Mouse (Mus musculus) heart, embryonic 11.5 days (tissue): ENCODE results near the gene Hoxd10. TPM values are rescaled to one million over a fixed set of nuclear protein-coding genes. Genes with fewer than 3 reads are reported as not detected.

ENCODE experiments used
- ATAC-seq: fragments of 200-750 bp; cut with Nextera tagmentation; replicated peaks from 2 replicates; pipeline ENCODE4 v1.8.0; 2017; ENCODE audit warnings: moderate library complexity; ENCODE audit not compliant: insufficient number of reproducible peaks, low FRiP score, low TSS enrichment
- H3K27ac ChIP-seq: fragments of 300-500 bp; sonication (generic); 2 replicates; pipeline ENCODE4 v1.5.1; 2014; ENCODE audit warnings: mild to moderate bottlenecking, low read depth, low read length
- H3K27me3 ChIP-seq: fragments of 300-500 bp; sonication (generic); 2 replicates; pipeline ENCODE4 v1.6.1; 2014; ENCODE audit warnings: mild to moderate bottlenecking, low read length, mixed read lengths; ENCODE audit not compliant: control insufficient read depth, insufficient read depth
- H3K36me3 ChIP-seq: fragments of 300-500 bp; sonication (generic); 2 replicates; pipeline ENCODE4 v1.6.1; 2014; ENCODE audit warnings: mild to moderate bottlenecking, low read length, moderate library complexity, mixed read lengths; ENCODE audit not compliant: control insufficient read depth, insufficient read depth
- H3K4me1 ChIP-seq: fragments of 300-500 bp; sonication (generic); 2 replicates; pipeline ENCODE4 v1.6.1; 2014; ENCODE audit warnings: low read length; ENCODE audit not compliant: control insufficient read depth, insufficient read depth
- H3K4me2 ChIP-seq: fragments of 300-500 bp; sonication (generic); 2 replicates; pipeline ENCODE4 v1.6.1; 2014; ENCODE audit warnings: mild to moderate bottlenecking, moderate library complexity
- H3K4me3 ChIP-seq: fragments of 300-500 bp; sonication (generic); 2 replicates; pipeline ENCODE4 v1.5.1; 2014; ENCODE audit warnings: low read depth, low read length
- H3K9ac ChIP-seq: fragments of 300-500 bp; sonication (generic); 2 replicates; pipeline ENCODE4 v1.6.1; 2014; ENCODE audit warnings: mild to moderate bottlenecking, low read depth, low read length, moderate library complexity
- H3K9me3 ChIP-seq: fragments of 300-500 bp; sonication (generic); replicated peaks from 2 replicates; pipeline ENCODE4 v1.6.1; 2016; ENCODE audit warnings: low read length; ENCODE audit not compliant: control insufficient read depth
- WGBS: fragments of 180-500 bp; shearing (Covaris S2); extraction: QIAGEN DNeasy Blood & Tissue Kit; methylation state at CpG from one replicate; pipeline ENCODE4 v1.1.7; 2014; ENCODE audit not compliant: insufficient replicate concordance; 5-methylcytosine and 5-hydroxymethylcytosine counted together
- polyA plus RNA-seq: library from polyadenylated mRNA; unstranded; fragments of >200 nt; fragmentation: Nextera tagmentation; extraction: Ambion mirVana; gene quantifications from 2 replicates; pipeline ENCODE4 v1.2.1, GENCODE M21; 2014

The Hoxd10 gene
- polyA plus RNA-seq, 1 experiment from 2014 or later, result 0.11 TPM

DNA sequence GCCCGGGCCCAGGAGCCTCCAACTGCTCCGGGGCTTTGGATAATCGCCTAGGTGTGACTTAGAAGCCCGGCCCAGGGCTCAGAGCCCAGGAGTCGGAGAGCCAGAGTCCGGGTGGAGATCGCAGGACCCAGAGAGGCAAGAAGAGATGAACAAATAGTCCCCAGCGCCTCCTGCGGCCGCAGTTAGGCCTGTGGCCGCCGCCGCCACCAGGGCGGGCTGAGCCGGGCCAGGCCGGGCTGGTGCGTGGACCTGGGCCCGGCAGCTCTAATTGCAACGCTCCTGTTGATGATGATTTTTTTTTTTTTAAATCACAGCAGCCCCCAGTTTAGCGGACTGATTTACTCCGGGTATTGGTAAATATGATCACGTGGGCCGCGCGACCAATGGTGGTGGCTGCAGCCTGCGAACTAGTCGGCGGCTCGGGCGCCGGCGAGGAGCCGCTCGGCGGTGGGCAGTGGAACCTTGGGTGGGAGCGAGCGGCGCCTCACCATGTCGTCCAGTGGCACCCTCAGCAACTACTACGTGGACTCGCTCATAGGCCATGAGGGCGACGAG is 5.9 kb downstream of the Hoxd10 start, which contains the start of gene Hoxd9:
Hoxd9 (plus strand) TSS at position 161 of the 555 bp plus-strand sequence.
- Histone ChIP-seq H3K4me3 (peak within 1 kb of the TSS; percentile 41), H3K27me3 (peaks cover 97% of the 10 kb centered on the region), H3K9me3 (no peaks in the 10 kb centered on the region), H3K9ac (0 out of 2 replicates have a peak within 1 kb of the TSS, but pooled peaks have one; percentile 28), H3K4me2 (peak within 1 kb of the TSS; percentile 69), H3K36me3 (no peaks in the 10 kb centered on the region), H3K27ac (no peak within 1 kb of the TSS), H3K4me1 (peaks cover 2% of the 10 kb centered on the region; the same call in 1 of the 2 replicates)
- 0 out of 2 replicates have a peak, but pooled peaks have one; percentile 39 for ATAC-seq
- under 1% methylated on average over 43 of the region's 43 CpGs for WGBS

DNA sequence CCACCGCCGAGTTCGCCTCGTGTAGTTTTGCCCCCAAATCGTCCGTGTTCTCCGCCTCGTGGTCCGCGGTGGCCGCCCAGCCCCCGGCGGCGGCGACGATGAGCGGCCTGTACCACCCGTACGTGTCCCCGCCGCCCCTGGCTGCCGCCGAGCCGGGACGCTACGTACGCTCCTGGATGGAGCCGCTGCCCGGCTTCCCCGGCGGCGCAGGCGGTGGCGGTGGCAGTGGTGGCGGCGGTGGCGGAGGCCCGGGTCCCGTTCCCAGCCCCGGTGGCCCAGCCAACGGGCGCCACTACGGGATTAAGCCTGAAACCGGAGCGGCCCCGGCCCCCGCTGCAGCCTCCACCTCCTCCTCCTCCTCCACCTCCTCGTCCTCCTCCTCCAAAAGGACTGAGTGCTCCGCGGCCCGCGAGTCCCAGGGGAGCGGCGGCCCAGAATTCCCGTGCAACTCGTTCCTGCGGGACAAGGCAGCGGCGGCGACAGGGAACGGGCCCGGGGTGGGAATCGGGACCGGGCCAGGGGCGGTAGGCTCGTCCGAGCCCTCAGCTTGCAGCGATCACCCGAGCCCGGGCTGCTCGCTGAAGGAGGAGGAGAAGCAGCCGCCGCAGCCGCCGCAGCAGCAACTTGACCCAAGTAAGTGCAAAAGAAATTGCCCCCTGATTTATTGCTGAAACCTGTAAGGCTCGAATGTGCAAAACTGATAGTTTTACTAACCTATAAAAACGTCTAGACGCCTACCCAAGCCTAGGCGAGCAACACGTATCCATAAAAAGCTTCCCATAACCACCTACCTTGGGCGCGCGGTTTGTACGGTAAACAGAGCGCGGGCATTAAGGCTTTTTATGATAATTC is 6.7 kb downstream of the Hoxd10 start:
- Histone ChIP-seq H3K4me1 (peaks cover 2% of the 10 kb centered on the region; the same call in 1 of the 2 replicates), H3K9me3 (no peaks in the 10 kb centered on the region)

GRCm38 (mm10) chr2:74699053-74699430 is 7.3 kb downstream of the Hoxd10 start:
- Histone ChIP-seq H3K27ac (no peak overlapping the region), H3K9me3 (no peaks in the 10 kb centered on the region), H3K4me3 (no peak overlapping the region), H3K4me1 (peaks cover 2% of the 10 kb centered on the region; the same call in 1 of the 2 replicates), H3K9ac (no peak overlapping the region), H3K27me3 (peaks cover 97% of the 10 kb centered on the region), H3K4me2 (no peak overlapping the region), H3K36me3 (no peaks in the 10 kb centered on the region)
- under 1% methylated on average over 17 of the region's 17 CpGs for WGBS
- no peak for ATAC-seq

More for the DNA sequence above, 6.7 kb downstream of the Hoxd10 start:
- ATAC-seq, result 0 out of 2 replicates have a peak, but pooled peaks have one; percentile 7
- Histone ChIP-seq H3K36me3 (no peaks in the 10 kb centered on the region), H3K27ac (no peak overlapping the region), H3K9ac (0 out of 2 replicates have a peak overlapping the region, but pooled peaks have one; percentile 28), H3K27me3 (peaks cover 97% of the 10 kb centered on the region), H3K4me2 (peak overlapping the region; percentile 69), H3K4me3 (peak overlapping the region; percentile 41)
- WGBS, result under 1% methylated on average over 86 of the region's 86 CpGs

GRCm38 (mm10) chr2:74699664-74700545 is 8.2 kb downstream of the Hoxd10 start:
- ATAC-seq, result no peak
- Histone ChIP-seq H3K4me2 (no peak overlapping the region), H3K27me3 (peaks cover 97% of the 10 kb centered on the region), H3K36me3 (no peaks in the 10 kb centered on the region), H3K4me1 (peaks cover 2% of the 10 kb centered on the region; the same call in 1 of the 2 replicates), H3K9ac (no peak overlapping the region), H3K9me3 (no peaks in the 10 kb centered on the region), H3K4me3 (no peak overlapping the region), H3K27ac (no peak overlapping the region)
- 3% methylated on average over 23 of the region's 23 CpGs for WGBS

- H3K9me3 ChIP-seq, result no peaks in the 10 kb centered on the region
- H3K27ac ChIP-seq, result no peak overlapping the region
- no peaks in the 10 kb centered on the region for H3K36me3 ChIP-seq
- peaks cover 97% of the 10 kb centered on the region for H3K27me3 ChIP-seq
- H3K4me3 ChIP-seq, result no peak overlapping the region
- H3K9ac ChIP-seq, result no peak overlapping the region
- H3K4me2 ChIP-seq, result no peak overlapping the region
- ATAC-seq, result no peak
- peaks cover 3% of the 10 kb centered on the region for H3K4me1 ChIP-seq
- WGBS, result 3% methylated on average over 22 of the region's 22 CpGs
Measured at GRCm38 (mm10) chr2:74700546-74701112, 8.9 kb downstream of the Hoxd10 start.

- WGBS, result 14% methylated on average over 17 of the region's 17 CpGs
- no peak for ATAC-seq
- H3K4me3 ChIP-seq, result no peak overlapping the region
- H3K36me3 ChIP-seq, result no peaks in the 10 kb centered on the region
- no peak overlapping the region for H3K9ac ChIP-seq
- peaks cover 5% of the 10 kb centered on the region for H3K4me1 ChIP-seq
- no peaks in the 10 kb centered on the region for H3K9me3 ChIP-seq
- H3K27me3 ChIP-seq, result peaks cover 94% of the 10 kb centered on the region
- H3K4me2 ChIP-seq, result no peak overlapping the region
- no peak overlapping the region for H3K27ac ChIP-seq
Measured at GRCm38 (mm10) chr2:74701949-74702819, 10.5 kb downstream of the Hoxd10 start.

GRCm38 (mm10) chr2:74702820-74703219 is 11.1 kb downstream of the Hoxd10 start:
- Histone ChIP-seq H3K4me1 (peaks cover 5% of the 10 kb centered on the region), H3K4me2 (no peak overlapping the region), H3K4me3 (no peak overlapping the region), H3K9ac (no peak overlapping the region), H3K27ac (no peak overlapping the region), H3K27me3 (peaks cover 94% of the 10 kb centered on the region), H3K9me3 (no peaks in the 10 kb centered on the region), H3K36me3 (no peaks in the 10 kb centered on the region)
- 21% methylated on average over 6 of the region's 6 CpGs for WGBS
- no peak for ATAC-seq
